8 mouse cellular contexts compared by ENCODE assay signal in genomic region chr6:37723337-37723736, GRCm38 (mm10).
DNase-seq lines count a peak whose midpoint lies in the region; ATAC-seq and TF ChIP-seq lines count a peak whose summit lies in the region.

No protein-coding gene starts in this region.

- TF ChIP-seq CTCF in kidney, postnatal 0 days (IDR thresholded peaks at IDR 0.05; ENCODE audit: low read depth) = no peak

- H3K27ac ChIP-seq in midbrain, embryonic 14.5 days (replicated peaks; ENCODE audit: low read depth, low read length) = no peak overlapping the region
- H3K27ac ChIP-seq in midbrain, embryonic 15.5 days = no peak overlapping the region
- no peak overlapping the region for H3K27ac ChIP-seq in kidney, postnatal 0 days

- no peaks in the 10 kb centered on the region for H3K9me3 ChIP-seq in midbrain, embryonic 14.5 days (ENCODE audit: control insufficient read depth, low read length)
- no peaks in the 10 kb centered on the region for H3K9me3 ChIP-seq in midbrain, embryonic 15.5 days
- H3K9me3 ChIP-seq in kidney, postnatal 0 days (replicated peaks; ENCODE audit: low read length) = no peaks in the 10 kb centered on the region

- WGBS in midbrain, embryonic 14.5 days = 61% methylated on average over 4 of the region's 4 CpGs
- 70% methylated on average over 4 of the region's 4 CpGs for WGBS in midbrain, embryonic 15.5 days
- 45% methylated on average over 4 of the region's 4 CpGs for WGBS in kidney, postnatal 0 days

- no peaks in the 10 kb centered on the region for H3K36me3 ChIP-seq in midbrain, embryonic 14.5 days (ENCODE audit: control insufficient read depth, insufficient read depth, low read length)
- H3K36me3 ChIP-seq in midbrain, embryonic 15.5 days (replicated peaks) = no peaks in the 10 kb centered on the region
- H3K36me3 ChIP-seq in kidney, postnatal 0 days (ENCODE audit: insufficient read depth, low read length) = no peaks in the 10 kb centered on the region

- peak; percentile 30 to 95 for DNase-seq in adrenal gland, adult (ENCODE audit: inconsistent age in 2 of 2, low spot score in 1 of 2)
- no peak for DNase-seq in adrenal gland, postnatal 4 days (ENCODE audit: low spot score in 2 of 2)
- peak; percentile 33 for DNase-seq in midbrain, embryonic 14.5 days
- peak; percentile 96 for DNase-seq in heart, adult 11 months
- DNase-seq in kidney, postnatal 0 days (ENCODE audit: low spot score) = peak; percentile 79
- DNase-seq in retina, postnatal 1 day = peak; percentile 76
- DNase-seq in gastrocnemius, adult 8-10 months (ENCODE audit: low spot score in 2 of 2) = no peak

- H3K4me3 ChIP-seq in midbrain, embryonic 14.5 days (replicated peaks; ENCODE audit: low read depth, low read length) = no peak overlapping the region
- no peak overlapping the region for H3K4me3 ChIP-seq in midbrain, embryonic 15.5 days
- no peak overlapping the region for H3K4me3 ChIP-seq in kidney, postnatal 0 days (replicated peaks; ENCODE audit: low read depth, low read length)

- no peaks in the 10 kb centered on the region for H3K4me1 ChIP-seq in midbrain, embryonic 14.5 days (ENCODE audit: control insufficient read depth, insufficient read depth, low read length)
- H3K4me1 ChIP-seq in midbrain, embryonic 15.5 days = no peaks in the 10 kb centered on the region
- H3K4me1 ChIP-seq in kidney, postnatal 0 days (replicated peaks; ENCODE audit: insufficient read depth, low read length) = no peaks in the 10 kb centered on the region

- H3K9ac ChIP-seq in midbrain, embryonic 14.5 days (replicated peaks; ENCODE audit: low read length) = no peak overlapping the region
- no peak overlapping the region for H3K9ac ChIP-seq in midbrain, embryonic 15.5 days
- H3K9ac ChIP-seq in kidney, postnatal 0 days (ENCODE audit: low read depth, low read length) = no peak overlapping the region

- no peak for ATAC-seq in midbrain, embryonic 14.5 days (ENCODE audit: low FRiP score, low TSS enrichment)
- no peak for ATAC-seq in midbrain, embryonic 15.5 days (replicated peaks)
- peak; percentile 25; the same call in 1 of the 2 replicates for ATAC-seq in kidney, postnatal 0 days (replicated peaks; ENCODE audit: low FRiP score, low read depth)

- no peak overlapping the region for H3K4me2 ChIP-seq in midbrain, embryonic 14.5 days (ENCODE audit: low read length)
- no peak overlapping the region for H3K4me2 ChIP-seq in midbrain, embryonic 15.5 days
- H3K4me2 ChIP-seq in kidney, postnatal 0 days (ENCODE audit: low read length) = no peak overlapping the region

- H3K27me3 ChIP-seq in midbrain, embryonic 14.5 days (ENCODE audit: control insufficient read depth, insufficient read depth, low read length) = no peaks in the 10 kb centered on the region
- no peaks in the 10 kb centered on the region for H3K27me3 ChIP-seq in midbrain, embryonic 15.5 days (replicated peaks)
- no peaks in the 10 kb centered on the region for H3K27me3 ChIP-seq in kidney, postnatal 0 days (ENCODE audit: insufficient read depth, low read length)

Comparison
In these comparisons a context has a peak if more than half of its experiments do, and no peak if none do; other contexts are left out.
1. DNase-seq: peak in adrenal gland, adult (2 of 2), midbrain, embryonic 14.5 days (single experiment), heart, adult 11 months (single experiment), kidney, postnatal 0 days (single experiment) and retina, postnatal 1 day (single experiment); none in adrenal gland, postnatal 4 days (0 of 2) and gastrocnemius, adult 8-10 months (0 of 2).